Mouse (Mus musculus) heart, postnatal 14 days (tissue): Measurements from ENCODE around the gene Klf15. TPM values are rescaled to one million over a fixed set of nuclear protein-coding genes. Genes with fewer than 3 reads are reported as not detected.
A peak's percentile ranks its signal among the peaks of the same experiment; 100 is the strongest.

Experiments used
- DNase-seq, 2 experiments: peaks; one replicate each; pipeline ENCODE4 v3.0.0; 2021 to 2022
- intact Hi-C: fragments of 180-260 bp; cut with DNase I; formaldehyde crosslinking; loops from one replicate; pipeline ENCODE4 v1.15.1; 2025
- total RNA-seq, 2 experiments: library from RNA; stranded (reverse); gene quantifications; 2 replicates each; pipeline ENCODE4 v1.2.3; 2021

The Klf15 gene
- total RNA-seq, 2 experiments from 2014 or later, result 43.5 to 44.3 TPM

- intact Hi-C loops, result loop anchor here (1.0 to 2.0 kb wide), 2 partner anchors 60 to 65 kb away; no protein-coding TSS in a partner anchor
- peak; percentile 90 to 95 for DNase-seq
Observed at GRCm38 (mm10) chr6:90514883-90515405, 52.6 kb downstream of the Klf15 start.

DNA sequence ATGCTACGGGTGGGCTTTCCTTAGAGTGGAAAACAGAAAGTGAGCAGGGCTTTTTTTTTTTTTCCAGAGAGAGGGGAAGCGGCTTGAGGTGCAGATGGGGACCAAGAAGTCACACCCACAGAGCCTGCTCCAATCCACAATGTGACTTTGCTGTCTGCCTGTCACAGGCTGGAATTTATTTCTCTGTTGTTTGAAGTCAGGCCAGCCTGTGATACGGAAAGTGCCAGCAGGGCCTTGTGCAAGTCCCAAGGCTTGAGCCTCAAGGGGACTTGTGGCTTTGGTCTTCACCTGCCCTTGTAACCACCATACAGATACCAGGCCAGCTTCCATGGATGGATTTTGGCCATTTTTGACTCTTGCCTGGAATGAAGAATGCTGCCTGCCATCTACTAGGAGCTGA lies 56.5 kb downstream of the Klf15 start:
- intact Hi-C loops, result no loop called here
- DNase-seq, result peak in 1 of 2 experiments; percentile 25

DNA sequence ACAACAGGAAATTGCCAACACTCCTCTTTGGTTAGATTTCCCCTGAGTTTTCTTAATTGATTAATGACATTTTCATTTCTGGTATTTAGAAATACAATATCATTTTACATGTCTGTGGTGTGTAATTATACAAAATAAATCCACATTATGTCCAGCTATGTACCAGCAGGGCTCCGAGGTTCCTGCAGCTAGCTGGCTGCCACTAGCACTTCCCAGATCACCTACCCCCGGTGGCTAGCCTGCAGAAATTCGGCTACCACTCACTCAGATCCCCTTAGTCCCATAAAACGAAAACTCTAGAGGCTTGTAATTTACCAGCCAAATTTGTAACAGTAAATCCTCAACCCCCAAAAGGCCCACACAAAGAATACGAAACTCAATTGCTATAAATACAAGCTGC lies 57.0 kb downstream of the Klf15 start:
- intact Hi-C loops, result no loop called here
- no peak for DNase-seq

Other genes starting within 250 kb of the Klf15 start
- gene Vmn1r53, start 238.1 kb upstream of the Klf15 start, total RNA-seq, result not detected
- not detected for gene Vmn1r54, start 216.3 kb upstream of the Klf15 start, total RNA-seq
- gene BC048671, start 161.4 kb upstream of the Klf15 start, total RNA-seq, result not detected
- gene Chst13, start 137.4 kb upstream of the Klf15 start, total RNA-seq, result under 1 TPM in 1 of 2 experiments, not detected in 1; 0.12 TPM
- gene Uroc1, start 129.3 kb upstream of the Klf15 start, total RNA-seq, result not detected
- 10 to 100 TPM; 15.8 to 16.3 TPM for gene Zxdc, start 93.1 kb upstream of the Klf15 start, total RNA-seq
- gene Cfap100, start 33.8 kb upstream of the Klf15 start, total RNA-seq, result under 1 TPM in 1 of 2 experiments, not detected in 1; 0.14 TPM
- gene Aldh1l1, start 23.9 kb downstream of the Klf15 start, total RNA-seq, result 1 to 10 TPM in 1 of 2 experiments, under 1 TPM in 1; 0.90 to 2.7 TPM
- gene Slc41a3, start 142.1 kb downstream of the Klf15 start, total RNA-seq, result 10 to 100 TPM; 45.1 to 46.8 TPM